Mouse (Mus musculus): ENCODE data around the gene S100a11. TPM values are rescaled to one million over a fixed set of nuclear protein-coding genes. Genes with fewer than 3 reads are reported as not detected.

S100a11 gene
- polyA plus RNA-seq, 1 experiment from 2014 or later = 1,932 TPM

- peak overlapping the region; percentile 82 for H3K27ac ChIP-seq (replicated peaks)
- no peaks in the 10 kb centered on the region for H3K27me3 ChIP-seq
- no peaks in the 10 kb centered on the region for H3K9me3 ChIP-seq (replicated peaks)
- H3K4me2 ChIP-seq (replicated peaks) = peak overlapping the region; percentile 33
- peak overlapping the region; percentile 14 for H3K4me3 ChIP-seq (replicated peaks)
- H3K36me3 ChIP-seq = no peaks in the 10 kb centered on the region
- H3K4me1 ChIP-seq = peaks cover 6% of the 10 kb centered on the region; the same call in 1 of the 2 replicates
- ATAC-seq (ENCODE audit: insufficient number of reproducible peaks, low FRiP score, low TSS enrichment, low read depth) = peak; percentile 54; the same call in 1 of the 2 replicates
- no peak overlapping the region for H3K9ac ChIP-seq
- WGBS = 33% methylated on average over 30 of the region's 30 CpGs
Measured at GRCm38 (mm10) chr3:93505960-93506863, 14.1 kb upstream of the S100a11 start.

GRCm38 (mm10) chr3:93506881-93507325 lies 13.4 kb upstream of the S100a11 start:
- no peaks in the 10 kb centered on the region for H3K27me3 ChIP-seq
- H3K36me3 ChIP-seq = no peaks in the 10 kb centered on the region
- H3K4me1 ChIP-seq = peaks cover 6% of the 10 kb centered on the region; the same call in 1 of the 2 replicates
- peak overlapping the region; percentile 33; the same call in 1 of the 2 replicates for H3K4me2 ChIP-seq (replicated peaks)
- WGBS = 37% methylated on average over 5 of the region's 5 CpGs
- H3K9ac ChIP-seq = no peak overlapping the region
- no peak overlapping the region for H3K4me3 ChIP-seq (replicated peaks)
- peak overlapping the region; percentile 82 for H3K27ac ChIP-seq (replicated peaks)
- H3K9me3 ChIP-seq (replicated peaks) = no peaks in the 10 kb centered on the region
- ATAC-seq (ENCODE audit: insufficient number of reproducible peaks, low FRiP score, low TSS enrichment, low read depth) = peak; percentile 47; the same call in 1 of the 2 replicates

- 55% methylated on average over 1 of the region's 1 CpGs for WGBS
- H3K27ac ChIP-seq (replicated peaks) = no peak overlapping the region
Measured at GRCm38 (mm10) chr3:93509301-93509700, 11.0 kb upstream of the S100a11 start.

GRCm38 (mm10) chr3:93511036-93511435 lies 9.3 kb upstream of the S100a11 start:
- Histone ChIP-seq H3K9ac (no peak overlapping the region), H3K4me2 (replicated peaks) (no peak overlapping the region)
- 82% methylated on average over 1 of the region's 1 CpGs for WGBS

More at GRCm38 (mm10) chr3:93509301-93509700, 11.0 kb upstream of the S100a11 start:
- H3K4me2 ChIP-seq (replicated peaks) = no peak overlapping the region
- peaks cover 6% of the 10 kb centered on the region; the same call in 1 of the 2 replicates for H3K4me1 ChIP-seq
- H3K27me3 ChIP-seq = no peaks in the 10 kb centered on the region
- H3K4me3 ChIP-seq (replicated peaks) = no peak overlapping the region
- ATAC-seq (ENCODE audit: insufficient number of reproducible peaks, low FRiP score, low TSS enrichment, low read depth) = no peak
- H3K9ac ChIP-seq = no peak overlapping the region
- no peaks in the 10 kb centered on the region for H3K9me3 ChIP-seq (replicated peaks)
- H3K36me3 ChIP-seq = no peaks in the 10 kb centered on the region

GRCm38 (mm10) chr3:93511801-93512200 lies 8.5 kb upstream of the S100a11 start:
- H3K4me3 ChIP-seq (replicated peaks) = no peak overlapping the region
- H3K9ac ChIP-seq = no peak overlapping the region
- H3K27me3 ChIP-seq = no peaks in the 10 kb centered on the region
- ATAC-seq (ENCODE audit: insufficient number of reproducible peaks, low FRiP score, low TSS enrichment, low read depth) = no peak
- H3K9me3 ChIP-seq (replicated peaks) = no peaks in the 10 kb centered on the region
- 93% methylated on average over 1 of the region's 1 CpGs for WGBS
- 0 out of 2 replicates have a peak, but pooled peaks cover 3% of the 10 kb centered on the region for H3K4me1 ChIP-seq
- H3K36me3 ChIP-seq = no peaks in the 10 kb centered on the region
- no peak overlapping the region for H3K27ac ChIP-seq (replicated peaks)
- no peak overlapping the region for H3K4me2 ChIP-seq (replicated peaks)

More at GRCm38 (mm10) chr3:93511036-93511435, 9.3 kb upstream of the S100a11 start:
- H3K27ac ChIP-seq (replicated peaks) = no peak overlapping the region
- ATAC-seq (ENCODE audit: insufficient number of reproducible peaks, low FRiP score, low TSS enrichment, low read depth) = no peak
- H3K27me3 ChIP-seq = no peaks in the 10 kb centered on the region
- peaks cover 6% of the 10 kb centered on the region; the same call in 1 of the 2 replicates for H3K4me1 ChIP-seq
- no peaks in the 10 kb centered on the region for H3K9me3 ChIP-seq (replicated peaks)
- no peak overlapping the region for H3K4me3 ChIP-seq (replicated peaks)
- no peaks in the 10 kb centered on the region for H3K36me3 ChIP-seq

- no peak for ATAC-seq (ENCODE audit: insufficient number of reproducible peaks, low FRiP score, low TSS enrichment, low read depth)
- WGBS = 73% methylated on average over 7 of the region's 7 CpGs
- H3K27me3 ChIP-seq = no peaks in the 10 kb centered on the region
Measured at GRCm38 (mm10) chr3:93512386-93513101, 7.7 kb upstream of the S100a11 start.

GRCm38 (mm10) chr3:93514628-93515027 lies 5.7 kb upstream of the S100a11 start:
- no peak for ATAC-seq (ENCODE audit: insufficient number of reproducible peaks, low FRiP score, low TSS enrichment, low read depth)
- Histone ChIP-seq H3K4me1 (no peaks in the 10 kb centered on the region), H3K27me3 (no peaks in the 10 kb centered on the region), H3K4me2 (replicated peaks) (no peak overlapping the region), H3K4me3 (replicated peaks) (no peak overlapping the region), H3K36me3 (no peaks in the 10 kb centered on the region), H3K9ac (no peak overlapping the region), H3K27ac (replicated peaks) (no peak overlapping the region), H3K9me3 (replicated peaks) (no peaks in the 10 kb centered on the region)
- WGBS = 85% methylated on average over 3 of the region's 3 CpGs

More at GRCm38 (mm10) chr3:93512386-93513101, 7.7 kb upstream of the S100a11 start:
- Histone ChIP-seq H3K4me2 (replicated peaks) (no peak overlapping the region), H3K9ac (no peak overlapping the region), H3K36me3 (no peaks in the 10 kb centered on the region), H3K9me3 (replicated peaks) (no peaks in the 10 kb centered on the region), H3K27ac (replicated peaks) (no peak overlapping the region), H3K4me1 (no peaks in the 10 kb centered on the region), H3K4me3 (replicated peaks) (no peak overlapping the region)

GRCm38 (mm10) chr3:93517343-93517742 lies 2.9 kb upstream of the S100a11 start:
- no peak overlapping the region for H3K9ac ChIP-seq
- 88% methylated on average over 2 of the region's 2 CpGs for WGBS
- no peaks in the 10 kb centered on the region for H3K27me3 ChIP-seq
- H3K4me2 ChIP-seq (replicated peaks) = no peak overlapping the region
- no peak overlapping the region for H3K27ac ChIP-seq (replicated peaks)
- H3K9me3 ChIP-seq (replicated peaks) = no peaks in the 10 kb centered on the region
- H3K4me3 ChIP-seq (replicated peaks) = no peak overlapping the region
- ATAC-seq (ENCODE audit: insufficient number of reproducible peaks, low FRiP score, low TSS enrichment, low read depth) = no peak
- peaks cover 7% of the 10 kb centered on the region; the same call in 1 of the 2 replicates for H3K4me1 ChIP-seq
- H3K36me3 ChIP-seq = no peaks in the 10 kb centered on the region

- peak overlapping the region; percentile 98 for H3K27ac ChIP-seq (replicated peaks)
- peak; percentile 25; the same call in 1 of the 2 replicates for ATAC-seq (ENCODE audit: insufficient number of reproducible peaks, low FRiP score, low TSS enrichment, low read depth)
- peak overlapping the region; percentile 70 for H3K4me3 ChIP-seq (replicated peaks)
- H3K4me1 ChIP-seq = peaks cover 26% of the 10 kb centered on the region
- no peak overlapping the region for H3K9ac ChIP-seq
- no peaks in the 10 kb centered on the region for H3K9me3 ChIP-seq (replicated peaks)
- no peaks in the 10 kb centered on the region for H3K27me3 ChIP-seq
- 46% methylated on average over 5 of the region's 5 CpGs for WGBS
- no peaks in the 10 kb centered on the region; the same call in 1 of the 2 replicates for H3K36me3 ChIP-seq
- peak overlapping the region; percentile 56 for H3K4me2 ChIP-seq (replicated peaks)
Measured at GRCm38 (mm10) chr3:93519856-93520329, 395 bp upstream of the S100a11 start.

- Histone ChIP-seq H3K9me3 (replicated peaks) (no peaks in the 10 kb centered on the region), H3K4me1 (peaks cover 26% of the 10 kb centered on the region), H3K36me3 (peaks cover 10% of the 10 kb centered on the region; the same call in 1 of the 2 replicates), H3K9ac (0 out of 2 replicates have a peak overlapping the region, but pooled peaks have one; percentile 12), H3K4me3 (replicated peaks) (peak overlapping the region; percentile 70), H3K27me3 (no peaks in the 10 kb centered on the region), H3K27ac (replicated peaks) (peak overlapping the region; percentile 98), H3K4me2 (replicated peaks) (peak overlapping the region; percentile 56)
- no peak for ATAC-seq (ENCODE audit: insufficient number of reproducible peaks, low FRiP score, low TSS enrichment, low read depth)
- 68% methylated on average over 8 of the region's 8 CpGs for WGBS
Measured at GRCm38 (mm10) chr3:93521462-93522057, 1.3 kb downstream of the S100a11 start.

Data from embryonic facial prominence, embryonic 15.5 days (tissue).